In genomic region chr3:132996299-132996698, GRCm38 (mm10) we compare ENCODE assay signal across 12 mouse cellular contexts.
"Had no signal": no experiment of that assay in that cellular context is flagged by ENCODE, and none has a peak within 500 bp of the region (broad histone marks: within the 10 kb centered on the region; RNA-seq: fewer than 3 reads in every experiment).

No protein-coding gene starts in this region.

- H3K4me1 ChIP-seq: limb, embryonic 15.5 days; liver, embryonic 12.5 days; neural tube, embryonic 13.5 days had no signal

- H3K4me3 ChIP-seq: limb, embryonic 15.5 days; liver, embryonic 12.5 days; neural tube, embryonic 13.5 days had no signal

- H3K9me3 ChIP-seq: limb, embryonic 15.5 days; liver, embryonic 12.5 days; neural tube, embryonic 13.5 days had no signal

- DNase-seq: kidney, adult 11 months; layer of hippocampus, adult 9-11 months; layer of hippocampus, postnatal 36 days; retina, postnatal 1 day; right cerebral cortex, postnatal 4 days; spleen, adult 18-20 months; thymus, adult 18-20 months; thymus, postnatal 14 days had no signal

- H3K27ac ChIP-seq: kidney, postnatal 0 days; limb, embryonic 15.5 days; liver, embryonic 12.5 days; neural tube, embryonic 13.5 days had no signal

- H3K4me2 ChIP-seq: limb, embryonic 15.5 days; liver, embryonic 12.5 days; neural tube, embryonic 13.5 days had no signal

- H3K36me3 ChIP-seq: neural tube, embryonic 13.5 days had no signal

- H3K27me3 ChIP-seq: limb, embryonic 15.5 days; liver, embryonic 12.5 days; neural tube, embryonic 13.5 days had no signal

- H3K9ac ChIP-seq: limb, embryonic 15.5 days; liver, embryonic 12.5 days; neural tube, embryonic 13.5 days had no signal

- ATAC-seq: liver, embryonic 12.5 days had no signal
